Mouse (Mus musculus): Measurements from ENCODE around the gene Drosha.

GRCm38 (mm10) chr15:12848196-12848975 is 23.8 kb downstream of the Drosha start:
- TF ChIP-seq POLR2A (IDR thresholded peaks at IDR 0.05; ENCODE audit: extremely low read depth, insufficient read depth, low read length) (no peak), CTCF (IDR thresholded peaks at IDR 0.05; ENCODE audit: extremely low read depth, insufficient read depth, low read length) (no peak)

All from cortical plate, adult 2 months (tissue).